Mouse (Mus musculus) lung, postnatal 25 days (tissue): Measurements from ENCODE around the gene Donson.
"Not testable (repeated sequence)": the region's sequence is repeated elsewhere in the genome, so short reads cannot be mapped to it uniquely, and the experiment has no call there.

Source experiments
- DNase-seq: peaks from one replicate; pipeline ENCODE4 v3.0.0; 2022; ENCODE audit warnings: low spot score

Gene Donson

GRCm38 (mm10) chr16:91688023-91688618, 449 bp downstream of the Donson start:
- DNase-seq = no peak

DNA sequence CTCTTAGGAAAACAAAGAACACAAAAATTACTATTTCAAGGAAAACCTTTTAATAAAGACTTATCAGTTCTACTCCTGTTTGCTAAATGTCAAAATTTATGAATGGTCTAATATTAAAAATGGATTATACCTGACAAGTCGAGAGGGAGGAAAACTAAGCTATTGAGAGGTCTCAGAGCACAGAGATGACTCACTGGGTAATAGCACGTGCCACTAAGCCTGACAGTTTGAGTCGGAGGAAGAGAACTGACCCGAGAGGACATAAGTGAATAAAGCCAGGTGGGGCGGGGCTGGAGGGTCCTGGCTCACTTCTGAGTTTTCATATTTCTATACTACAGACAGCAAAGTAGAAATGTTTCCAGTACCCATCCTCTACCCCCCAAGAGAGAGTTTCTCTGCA, 2.2 kb downstream of the Donson start:
- DNase-seq = no peak

DNA sequence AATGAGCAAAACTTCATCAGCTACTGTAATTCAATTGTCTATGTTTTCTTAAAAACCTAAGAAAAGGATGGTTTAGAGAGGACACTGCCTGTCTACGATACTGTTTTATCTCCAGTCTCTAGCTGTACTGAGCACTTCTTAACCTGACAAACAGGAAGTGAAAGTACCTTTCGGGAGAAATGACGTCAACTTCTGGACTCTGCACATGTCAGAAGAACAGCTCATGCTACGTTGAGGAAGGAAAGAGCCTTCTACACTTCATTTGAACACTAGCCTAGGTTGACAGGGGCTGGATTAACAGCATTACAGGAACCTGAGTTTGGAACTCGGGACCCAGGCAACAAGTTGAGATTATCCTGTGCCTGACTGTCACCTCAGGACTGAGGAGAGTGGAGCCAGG, 3.0 kb downstream of the Donson start:
- peak; percentile 35 for DNase-seq

DNA sequence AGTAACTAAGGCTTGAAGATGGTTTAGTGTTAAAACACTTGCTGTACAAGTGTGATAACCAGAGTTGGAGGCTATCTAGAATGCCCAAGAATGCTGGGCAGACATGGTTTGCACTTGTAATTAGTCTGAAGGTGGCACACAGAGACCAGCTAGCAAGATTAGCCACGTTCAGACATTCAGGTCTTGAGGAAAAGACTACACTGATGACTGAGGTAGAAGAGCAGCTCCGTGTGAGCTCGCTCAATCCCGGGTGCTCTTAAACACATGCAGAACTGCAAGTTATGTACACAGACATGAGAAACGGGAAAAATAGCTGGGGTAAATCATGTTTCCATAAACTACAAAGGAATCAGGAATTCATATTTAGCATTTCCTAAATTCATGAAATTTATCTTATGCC, 7.9 kb downstream of the Donson start:
- DNase-seq = no peak

DNA sequence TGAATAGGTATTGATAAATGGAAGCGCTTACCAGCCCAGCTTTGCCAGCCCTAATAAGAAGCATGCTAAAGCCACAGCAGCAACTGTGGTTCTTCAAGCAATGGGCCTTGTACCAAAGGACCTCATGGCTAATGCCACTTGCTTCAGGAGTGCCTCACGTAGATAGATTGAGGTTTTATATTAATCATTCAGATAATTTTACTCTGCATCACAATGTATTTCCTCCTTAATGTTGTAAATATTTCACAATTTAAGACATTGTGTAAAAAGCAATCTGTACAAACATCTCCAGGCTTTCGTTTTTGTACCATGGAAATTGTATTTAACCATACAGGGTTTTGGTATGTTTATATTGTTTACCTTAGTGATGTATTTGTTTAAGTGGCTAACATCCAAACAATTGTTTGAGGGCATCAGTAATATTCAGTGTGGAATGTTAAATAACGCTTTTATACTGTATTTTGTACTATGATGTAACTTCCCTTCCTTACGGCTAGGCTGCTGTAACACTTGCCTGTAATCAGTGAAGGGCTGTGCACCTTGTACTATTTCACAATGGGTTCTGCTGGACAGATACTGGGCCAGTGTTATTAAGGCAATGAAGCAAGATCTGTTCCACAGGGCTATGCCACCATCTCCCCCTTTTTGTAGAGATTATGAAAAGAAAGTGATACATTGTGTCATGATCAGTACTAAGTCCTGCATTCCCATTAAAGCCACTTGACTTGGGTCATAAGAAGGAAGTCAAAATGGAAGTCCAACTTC, 10.2 kb downstream of the Donson start:
- peak; percentile 15 for DNase-seq

DNA sequence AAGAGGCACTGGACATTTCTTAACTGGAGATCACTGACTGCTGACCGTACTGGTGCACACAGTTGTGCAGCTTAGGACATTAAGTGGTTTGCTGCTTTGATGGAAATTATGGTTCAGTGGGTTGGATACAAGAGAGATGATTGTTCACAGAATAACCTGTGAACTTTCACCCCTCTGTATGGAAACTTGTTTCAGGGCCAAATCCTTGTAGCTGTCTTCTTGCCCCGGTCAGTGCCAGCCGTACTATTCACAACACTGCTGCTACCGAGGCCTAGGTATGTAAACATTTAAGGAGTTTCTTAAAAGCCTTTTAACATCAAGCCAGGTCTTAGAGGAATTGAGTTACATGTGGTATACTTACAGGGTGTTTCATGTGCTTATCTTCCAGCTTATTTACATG, 14.1 kb downstream of the Donson start:
- DNase-seq = no peak

GRCm38 (mm10) chr16:91663795-91664194, 24.8 kb downstream of the Donson start:
- DNase-seq = no peak

- DNase-seq = no peak
These were observed 26.2 kb downstream of the Donson start for GRCm38 (mm10) chr16:91662336-91662735.

- no peak for DNase-seq
These were observed 27.2 kb downstream of the Donson start for GRCm38 (mm10) chr16:91661397-91661796.

DNA sequence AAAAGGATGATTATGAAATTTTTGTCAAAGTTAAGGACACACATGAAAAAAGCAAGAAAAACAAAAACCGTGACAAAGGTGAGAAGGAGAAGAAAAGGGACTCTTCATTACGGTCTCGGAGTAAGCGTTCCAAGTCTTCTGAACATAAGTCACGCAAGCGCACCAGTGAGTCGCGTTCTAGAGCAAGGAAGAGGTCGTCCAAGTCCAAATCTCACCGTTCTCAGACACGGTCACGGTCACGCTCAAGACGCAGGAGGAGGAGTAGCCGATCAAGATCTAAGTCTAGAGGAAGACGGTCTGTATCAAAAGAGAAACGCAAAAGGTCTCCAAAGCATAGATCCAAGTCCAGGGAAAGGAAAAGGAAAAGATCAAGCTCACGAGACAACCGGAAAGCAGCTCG, 28.8 kb downstream of the Donson start:
- no peak for DNase-seq

DNA sequence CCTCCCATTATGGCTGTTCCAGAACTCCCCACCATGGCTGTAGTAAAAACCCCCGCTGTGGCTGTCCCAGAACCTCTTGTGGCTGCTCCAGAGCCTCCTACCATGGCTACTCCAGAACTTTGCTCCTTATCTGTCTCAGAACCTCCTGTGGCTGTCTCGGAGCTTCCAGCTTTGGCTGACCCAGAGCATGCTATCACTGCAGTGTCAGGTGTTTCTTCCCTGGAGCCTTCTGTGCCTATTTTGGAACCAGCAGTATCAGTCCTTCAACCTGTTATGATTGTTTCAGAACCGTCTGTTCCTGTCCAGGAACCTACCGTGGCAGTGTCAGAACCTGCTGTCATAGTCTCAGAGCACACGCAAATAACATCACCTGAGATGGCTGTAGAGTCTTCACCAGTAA, 30.1 kb downstream of the Donson start:
- DNase-seq = no peak

GRCm38 (mm10) chr16:91657285-91657684, 31.3 kb downstream of the Donson start:
- no peak for DNase-seq

- no peak for DNase-seq
These were observed 33.3 kb downstream of the Donson start for GRCm38 (mm10) chr16:91655285-91655684.

DNA sequence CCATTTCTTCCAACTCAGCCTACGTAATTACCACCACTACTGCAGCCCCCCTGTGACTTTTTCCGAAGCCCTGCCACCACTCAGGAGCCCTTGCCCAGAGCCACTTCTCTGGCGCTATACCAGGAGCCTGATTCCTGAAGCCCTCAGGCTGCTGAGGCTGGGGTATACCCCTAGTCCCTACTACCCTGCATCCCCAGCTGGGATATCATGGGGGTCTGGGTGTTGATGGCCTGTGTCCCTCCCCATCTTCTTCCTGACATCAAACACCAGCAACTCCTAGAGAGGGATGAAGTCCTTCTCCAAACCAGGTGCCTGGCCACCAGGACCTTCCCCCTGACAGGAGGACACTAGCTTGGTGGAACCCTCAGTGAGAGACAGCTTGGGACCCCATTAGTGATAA, 36.4 kb downstream of the Donson start:
- DNase-seq = no peak

GRCm38 (mm10) chr16:91649781-91650180, 38.8 kb downstream of the Donson start:
- DNase-seq = no peak

DNA sequence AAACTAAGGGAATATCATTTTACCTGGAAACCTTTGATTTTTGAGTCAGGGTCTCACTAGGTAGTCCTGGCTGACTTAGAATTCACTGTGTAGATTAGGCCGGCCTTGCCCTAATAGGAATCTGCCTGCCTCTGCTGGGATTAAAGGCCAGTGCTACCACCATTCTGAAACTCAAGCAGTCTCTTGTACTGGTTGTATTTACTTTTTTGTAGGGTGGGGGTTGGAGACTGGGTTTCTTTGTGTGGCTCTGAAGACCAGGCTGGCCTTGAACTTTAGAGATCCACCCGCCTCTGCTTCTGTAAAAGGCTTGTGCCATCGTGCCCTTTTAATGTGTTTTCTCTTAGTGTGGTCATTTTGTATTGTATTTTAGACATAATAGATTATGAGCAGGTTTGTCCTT, 39.3 kb downstream of the Donson start:
- DNase-seq = no peak

DNA sequence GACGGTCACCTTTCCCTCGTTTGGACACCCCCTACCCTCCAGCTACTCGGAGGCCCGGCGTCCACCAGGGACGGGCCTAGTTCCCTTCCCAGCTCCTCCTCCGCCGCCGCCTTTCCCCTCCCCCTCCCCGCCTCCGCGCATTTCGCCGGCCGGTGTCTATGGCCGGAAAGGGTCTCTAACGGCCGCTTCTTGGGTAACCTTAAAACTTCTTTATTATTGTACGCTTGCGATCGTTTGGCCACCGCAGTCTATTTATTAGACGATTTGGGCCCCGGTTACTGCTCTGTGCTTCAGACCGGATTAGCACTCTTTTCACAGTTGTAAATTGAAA, 40.4 kb downstream of the Donson start:
- DNase-seq = peak; percentile 79

DNA sequence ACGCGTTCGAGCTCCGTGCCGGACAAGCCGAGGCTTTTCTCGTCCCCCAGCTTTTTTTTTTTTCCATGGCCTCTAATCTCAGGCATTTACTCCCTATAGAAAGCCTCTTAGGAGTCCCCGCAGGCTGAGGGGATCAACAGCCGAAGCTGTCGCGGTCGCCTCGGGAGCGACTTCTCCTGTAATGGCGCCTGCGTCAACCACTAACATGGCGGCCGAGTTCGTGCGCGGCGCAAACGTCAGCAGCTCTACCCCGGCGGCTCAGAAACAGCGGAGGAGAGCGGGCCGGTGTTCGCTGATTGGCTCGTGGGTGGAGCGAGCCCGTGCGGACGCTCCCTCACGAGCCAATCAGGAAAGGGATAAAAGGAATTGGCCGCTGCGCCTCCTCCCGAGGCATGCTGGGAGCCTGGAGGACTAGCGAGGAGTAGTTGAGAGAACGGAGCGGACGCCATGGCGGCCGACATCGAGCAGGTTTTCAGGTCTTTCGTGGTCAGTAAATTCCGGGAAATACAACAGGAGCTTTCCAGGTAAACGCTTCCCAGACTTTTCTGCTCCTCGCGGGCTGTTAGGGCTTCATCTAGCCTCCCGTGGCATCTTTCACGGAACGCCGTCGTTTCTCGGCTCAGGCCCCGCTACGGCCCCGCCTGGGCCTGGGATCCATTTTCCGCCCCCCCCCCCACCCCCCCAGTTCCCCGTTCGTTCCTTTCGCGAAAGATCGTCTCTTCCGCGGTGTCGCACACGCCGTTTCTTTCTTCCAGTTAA, 40.9 kb downstream of the Donson start, which contains the start of gene Son:
Gene Son, plus strand, starts transcription at position 46 of the 759 bp plus-strand sequence.
- peak; percentile 98 for DNase-seq

- DNase-seq = peak; percentile 96
These were observed 41.7 kb downstream of the Donson start, which contains the start of gene Gart for GRCm38 (mm10) chr16:91646681-91647419. Gene Gart (minus strand): TSS chr16:91646952.

DNA sequence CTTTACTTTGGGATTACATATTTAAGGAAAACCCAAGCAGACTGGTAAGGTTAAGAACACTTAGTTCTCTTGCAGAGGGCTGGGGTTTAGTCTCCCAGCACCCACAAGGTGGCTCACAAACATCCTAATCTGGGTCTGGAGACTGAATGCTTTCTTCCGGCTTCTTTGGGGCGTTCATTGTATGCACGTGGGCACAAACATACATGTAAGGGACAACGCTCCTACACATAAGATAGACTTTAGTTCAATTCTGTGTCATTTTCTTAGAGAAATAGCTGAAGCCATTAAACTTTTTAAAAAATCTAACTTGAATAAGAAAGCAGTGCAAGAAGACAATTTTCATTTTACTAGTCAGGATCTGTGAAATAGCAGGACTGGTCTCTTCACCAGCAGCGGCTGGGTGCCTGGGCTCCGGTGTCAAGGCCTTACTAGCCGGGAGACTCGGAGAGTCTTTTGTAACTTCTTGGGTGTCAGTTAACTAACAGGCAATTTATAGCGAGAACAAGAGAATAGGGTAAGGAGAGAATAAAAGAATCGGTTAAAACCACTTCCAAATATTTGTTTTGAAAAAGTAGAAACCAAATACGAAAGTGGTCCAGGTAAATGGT, 42.5 kb downstream of the Donson start:
- DNase-seq = peak; percentile 11

DNA sequence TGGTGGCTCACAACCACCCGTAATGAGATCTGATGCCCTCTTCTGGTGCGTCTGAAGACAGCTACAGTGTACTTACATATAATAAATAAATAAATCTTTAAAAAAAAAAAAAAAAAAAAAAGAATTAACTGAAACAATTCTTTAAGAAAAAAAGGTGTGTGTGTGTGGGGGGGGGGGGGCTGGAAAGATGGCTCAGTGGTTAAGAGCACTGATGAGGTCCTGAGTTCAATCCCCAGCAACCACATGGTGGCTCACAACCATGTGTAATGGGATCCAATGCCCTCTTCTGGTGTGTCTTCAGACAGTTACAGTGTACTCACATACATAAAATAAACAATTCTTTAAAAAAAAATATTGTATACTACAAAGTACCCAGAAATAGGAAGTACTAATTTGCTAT, 43.1 kb downstream of the Donson start:
- DNase-seq = not testable (repeated sequence)

GRCm38 (mm10) chr16:91644901-91645300, 43.7 kb downstream of the Donson start:
- DNase-seq = no peak
